Comparison of ENCODE assay signal across 7 mouse cellular contexts in the genomic region with DNA sequence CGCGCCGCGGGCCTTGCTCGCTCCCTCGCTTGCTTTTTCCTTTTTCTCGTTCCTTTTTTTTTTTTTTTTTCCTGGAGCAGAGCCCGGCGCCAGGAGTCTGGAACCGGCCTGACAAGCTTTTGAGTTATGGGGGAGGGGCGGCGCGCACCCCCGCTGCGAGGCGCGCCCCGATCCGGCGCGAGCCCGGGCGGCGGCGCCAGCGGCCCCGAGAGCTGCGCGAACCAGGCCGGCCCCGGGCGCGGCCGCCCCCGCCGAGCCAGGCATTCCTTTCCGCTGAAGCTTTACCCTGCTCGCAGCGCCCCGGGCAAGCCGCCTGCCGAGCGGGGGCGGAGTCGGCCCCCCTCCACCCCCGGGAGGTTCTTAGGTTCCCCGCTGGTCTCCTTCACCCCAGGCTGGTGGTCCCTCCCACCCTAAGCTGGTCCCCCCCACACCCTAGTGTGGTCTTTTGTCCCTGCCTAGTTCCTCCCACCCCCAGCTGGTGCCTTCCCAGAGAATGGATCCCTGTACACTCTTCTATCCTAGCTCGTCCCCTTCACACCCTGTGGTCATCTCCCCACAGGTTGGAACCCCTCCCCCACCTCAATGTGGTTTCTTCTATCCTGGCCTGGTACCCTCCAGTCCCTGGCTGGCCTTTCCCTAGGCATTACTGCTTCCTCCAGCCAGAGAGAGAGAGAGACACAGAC.
DNase-seq lines count a peak whose midpoint lies in the region; ATAC-seq lines count a peak whose summit lies in the region.

No protein-coding gene starts in this region.

- H3K4me1 ChIP-seq in hindbrain, embryonic 11.5 days (replicated peaks; ENCODE audit: control insufficient read depth, insufficient read depth, low read length), result peaks cover 34% of the 10 kb centered on the region

- peak; percentile 24 for ATAC-seq in frontal cortex, adult (ENCODE audit: low TSS enrichment)
- peak; percentile 62 for ATAC-seq in hindbrain, embryonic 11.5 days (ENCODE audit: low FRiP score)

- peak overlapping the region; percentile 15 for H3K4me3 ChIP-seq in hindbrain, embryonic 11.5 days (ENCODE audit: low read depth, low read length)

- H3K27ac ChIP-seq in hindbrain, embryonic 11.5 days (ENCODE audit: low read depth, low read length), result peak overlapping the region; percentile 97

- no peaks in the 10 kb centered on the region for H3K27me3 ChIP-seq in hindbrain, embryonic 11.5 days (ENCODE audit: control insufficient read depth, insufficient read depth, low read length)
- no peaks in the 10 kb centered on the region for H3K27me3 ChIP-seq in splenic B cell, adult 2 months (ENCODE audit: control insufficient read depth, insufficient read depth, low read length, poor library complexity, severe bottlenecking)

- WGBS in hindbrain, embryonic 11.5 days, result under 1% methylated on average over 41 of the region's 48 CpGs

- H3K9ac ChIP-seq in hindbrain, embryonic 11.5 days (ENCODE audit: low read depth, low read length), result peak overlapping the region; percentile 65

- no peaks in the 10 kb centered on the region for H3K36me3 ChIP-seq in hindbrain, embryonic 11.5 days (ENCODE audit: control insufficient read depth, insufficient read depth, low read length)
- H3K36me3 ChIP-seq in splenic B cell, adult 2 months (ENCODE audit: control insufficient read depth, insufficient read depth, low read length, poor library complexity, severe bottlenecking), result no peaks in the 10 kb centered on the region

- DNase-seq in Muller cell, postnatal 12 days (ENCODE audit: inconsistent ontology term), result peak; percentile 99
- DNase-seq in cerebellum, adult 11-12 months, result peak; percentile 77
- no peak for DNase-seq in hindbrain, embryonic 11.5 days (ENCODE audit: low spot score)
- peak; percentile 63 to 86 for DNase-seq in left cerebral cortex, adult 8-10 months (ENCODE audit: low spot score in 2 of 2)
- DNase-seq in mesoderm, embryonic 11.5 days (ENCODE audit: low read depth, low spot score), result peak; percentile 79
- peak; percentile 64 for DNase-seq in splenic B cell, adult 2 months (ENCODE audit: low read depth, low spot score)

- H3K9me3 ChIP-seq in hindbrain, embryonic 11.5 days (ENCODE audit: control insufficient read depth, low read length), result no peaks in the 10 kb centered on the region

- peak overlapping the region; percentile 72 for H3K4me2 ChIP-seq in hindbrain, embryonic 11.5 days (replicated peaks; ENCODE audit: low read depth, low read length)
